ENCODE assay signal across 33 mouse cellular contexts in genomic region chr17:5413350-5413749, GRCm38 (mm10). TPM values are rescaled to one million over a fixed set of nuclear protein-coding genes. Genes with fewer than 3 reads are reported as not detected.
DNase-seq lines count a peak whose midpoint lies in the region; ATAC-seq and TF ChIP-seq lines count a peak whose summit lies in the region.
"Had no signal": no experiment of that assay in that cellular context is flagged by ENCODE, and none has a peak within 500 bp of the region (broad histone marks: within the 10 kb centered on the region; RNA-seq: fewer than 3 reads in every experiment).

No protein-coding gene starts in this region.

- no peak for DNase-seq in stomach, postnatal 0 days (ENCODE audit: low spot score)
- DNase-seq in liver, embryonic 11.5 days (ENCODE audit: low spot score) = no peak
- DNase-seq in liver, embryonic 13.5 days = no peak
- no peak for DNase-seq in thymus, postnatal 10 days (ENCODE audit: low spot score in 2 of 2)
- DNase-seq in Muller cell, postnatal 12 days (ENCODE audit: inconsistent ontology term) = no peak
- no peak for DNase-seq in frontal cortex, postnatal 10 days (ENCODE audit: low spot score in 2 of 2)
- DNase-seq: adrenal gland, adult 2 months; adrenal gland, postnatal 14 days; cerebellum, adult 11-12 months; cerebellum, adult 8-10 months; cerebellum, postnatal 10 days; cerebellum, postnatal 36 days; embryo, embryonic 11 days; gastrocnemius, postnatal 10 days; gastrocnemius, postnatal 36 days; heart, adult 11 months; heart, postnatal 10 days; heart, postnatal 36 days had no signal

- no peak overlapping the region for H3K4me3 ChIP-seq in stomach, embryonic 15.5 days (replicated peaks)
- H3K4me3 ChIP-seq in stomach, postnatal 0 days (ENCODE audit: low read depth, low read length) = no peak overlapping the region
- no peak overlapping the region for H3K4me3 ChIP-seq in liver, embryonic 11.5 days (ENCODE audit: low read depth, low read length)
- no peak overlapping the region for H3K4me3 ChIP-seq in liver, embryonic 13.5 days (replicated peaks)
- H3K4me3 ChIP-seq in liver, embryonic 16.5 days (ENCODE audit: low read depth, low read length) = no peak overlapping the region
- H3K4me3 ChIP-seq: embryonic facial prominence, embryonic 10.5 days; embryonic facial prominence, embryonic 13.5 days; erythroblast, embryonic 14.5 days; forebrain, embryonic 12.5 days; forebrain, embryonic 15.5 days; heart, embryonic 12.5 days; heart, embryonic 15.5 days; hindbrain, embryonic 10.5 days; hindbrain, embryonic 13.5 days had no signal

- ATAC-seq in stomach, embryonic 15.5 days (ENCODE audit: insufficient read depth, low FRiP score, low read depth) = peak; percentile 56; the same call in 1 of the 2 replicates
- ATAC-seq in stomach, postnatal 0 days (ENCODE audit: low FRiP score, low TSS enrichment) = no peak
- peak; percentile 35; the same call in 1 of the 2 replicates for ATAC-seq in liver, embryonic 11.5 days (replicated peaks; ENCODE audit: low FRiP score)
- peak; percentile 75 for ATAC-seq in liver, embryonic 13.5 days (ENCODE audit: low read depth)
- peak; percentile 94 for ATAC-seq in liver, embryonic 16.5 days (ENCODE audit: low read depth)
- ATAC-seq: CD4-positive, CD25-positive, alpha-beta regulatory T cell, adult 4 months; forebrain, embryonic 15.5 days; hindbrain, embryonic 16.5 days; Patski had no signal

- WGBS in stomach, embryonic 15.5 days = 67% methylated on average over 13 of the region's 13 CpGs
- WGBS in stomach, postnatal 0 days = 73% methylated on average over 13 of the region's 13 CpGs
- WGBS in liver, embryonic 11.5 days = 83% methylated on average over 13 of the region's 13 CpGs
- WGBS in liver, embryonic 13.5 days (ENCODE audit: insufficient replicate concordance) = 81% methylated on average over 13 of the region's 13 CpGs
- WGBS in liver, embryonic 16.5 days (ENCODE audit: insufficient replicate concordance) = 75% methylated on average over 13 of the region's 13 CpGs

- no peaks in the 10 kb centered on the region for H3K9me3 ChIP-seq in stomach, embryonic 15.5 days
- H3K9me3 ChIP-seq in stomach, postnatal 0 days (ENCODE audit: control insufficient read depth, low read length) = no peaks in the 10 kb centered on the region
- H3K9me3 ChIP-seq in liver, embryonic 11.5 days (ENCODE audit: control insufficient read depth, low read length) = no peaks in the 10 kb centered on the region
- H3K9me3 ChIP-seq in liver, embryonic 13.5 days (replicated peaks) = no peaks in the 10 kb centered on the region
- H3K9me3 ChIP-seq in liver, embryonic 16.5 days (replicated peaks; ENCODE audit: control insufficient read depth, low read length) = no peaks in the 10 kb centered on the region
- H3K9me3 ChIP-seq: embryonic facial prominence, embryonic 10.5 days; embryonic facial prominence, embryonic 13.5 days; forebrain, embryonic 12.5 days; forebrain, embryonic 15.5 days; heart, embryonic 12.5 days; heart, embryonic 15.5 days; hindbrain, embryonic 10.5 days; hindbrain, embryonic 13.5 days had no signal

- H3K9ac ChIP-seq in stomach, embryonic 15.5 days = no peak overlapping the region
- H3K9ac ChIP-seq in stomach, postnatal 0 days (ENCODE audit: low read length) = no peak overlapping the region
- no peak overlapping the region for H3K9ac ChIP-seq in liver, embryonic 11.5 days (ENCODE audit: low read depth, low read length)
- no peak overlapping the region for H3K9ac ChIP-seq in liver, embryonic 13.5 days
- H3K9ac ChIP-seq in liver, embryonic 16.5 days (ENCODE audit: low read depth, low read length) = no peak overlapping the region
- H3K9ac ChIP-seq: embryonic facial prominence, embryonic 13.5 days; forebrain, embryonic 12.5 days; forebrain, embryonic 15.5 days; heart, embryonic 12.5 days; heart, embryonic 15.5 days; hindbrain, embryonic 13.5 days had no signal

- no peak for TF ChIP-seq CTCF in stomach, postnatal 0 days (IDR thresholded peaks at IDR 0.05; ENCODE audit: low read depth)

- no peaks in the 10 kb centered on the region for H3K27me3 ChIP-seq in stomach, embryonic 15.5 days (replicated peaks)
- no peaks in the 10 kb centered on the region for H3K27me3 ChIP-seq in stomach, postnatal 0 days (ENCODE audit: control insufficient read depth, insufficient read depth, low read length)
- no peaks in the 10 kb centered on the region for H3K27me3 ChIP-seq in liver, embryonic 11.5 days (replicated peaks; ENCODE audit: control insufficient read depth, insufficient read depth, low read length)
- H3K27me3 ChIP-seq in liver, embryonic 13.5 days = no peaks in the 10 kb centered on the region
- no peaks in the 10 kb centered on the region for H3K27me3 ChIP-seq in liver, embryonic 16.5 days (ENCODE audit: control insufficient read depth, insufficient read depth, low read depth, low read length)
- H3K27me3 ChIP-seq: embryonic facial prominence, embryonic 13.5 days; forebrain, embryonic 12.5 days; forebrain, embryonic 15.5 days; heart, embryonic 12.5 days; heart, embryonic 15.5 days; hindbrain, embryonic 13.5 days; Patski had no signal

- H3K27ac ChIP-seq in stomach, embryonic 15.5 days = no peak overlapping the region
- no peak overlapping the region for H3K27ac ChIP-seq in stomach, postnatal 0 days (replicated peaks)
- H3K27ac ChIP-seq in liver, embryonic 11.5 days (ENCODE audit: low read depth, low read length) = peak overlapping the region; percentile 10; the same call in 1 of the 2 replicates
- H3K27ac ChIP-seq in liver, embryonic 13.5 days = no peak overlapping the region
- H3K27ac ChIP-seq in liver, embryonic 16.5 days (ENCODE audit: low read length) = peak overlapping the region; percentile 60; the same call in 1 of the 2 replicates
- H3K27ac ChIP-seq: embryonic facial prominence, embryonic 10.5 days; embryonic facial prominence, embryonic 13.5 days; forebrain, embryonic 12.5 days; forebrain, embryonic 15.5 days; heart, embryonic 15.5 days; hindbrain, embryonic 10.5 days; hindbrain, embryonic 13.5 days had no signal

- H3K4me2 ChIP-seq in stomach, embryonic 15.5 days = no peak overlapping the region
- H3K4me2 ChIP-seq in stomach, postnatal 0 days (replicated peaks; ENCODE audit: low read depth) = no peak overlapping the region
- no peak overlapping the region for H3K4me2 ChIP-seq in liver, embryonic 11.5 days
- no peak overlapping the region for H3K4me2 ChIP-seq in liver, embryonic 13.5 days
- no peak overlapping the region for H3K4me2 ChIP-seq in liver, embryonic 16.5 days (ENCODE audit: low read depth, low read length)
- H3K4me2 ChIP-seq: embryonic facial prominence, embryonic 13.5 days; forebrain, embryonic 12.5 days; forebrain, embryonic 15.5 days; heart, embryonic 12.5 days; heart, embryonic 15.5 days; hindbrain, embryonic 13.5 days had no signal

- no peak for TF ChIP-seq EP300 in stomach, postnatal 0 days (optimal IDR thresholded peaks at IDR 0.05)

- H3K4me1 ChIP-seq in stomach, embryonic 15.5 days = no peaks in the 10 kb centered on the region
- no peaks in the 10 kb centered on the region for H3K4me1 ChIP-seq in stomach, postnatal 0 days (replicated peaks; ENCODE audit: control insufficient read depth, insufficient read depth)
- H3K4me1 ChIP-seq in liver, embryonic 11.5 days (replicated peaks; ENCODE audit: control insufficient read depth, insufficient read depth, low read length) = no peaks in the 10 kb centered on the region; the same call in none of the 2 replicates
- peaks cover 12% of the 10 kb centered on the region; the same call in 1 of the 2 replicates for H3K4me1 ChIP-seq in liver, embryonic 13.5 days (replicated peaks)
- H3K4me1 ChIP-seq in liver, embryonic 16.5 days (ENCODE audit: control insufficient read depth, low read depth, low read length) = no peaks in the 10 kb centered on the region; the same call in none of the 2 replicates
- H3K4me1 ChIP-seq: embryonic facial prominence, embryonic 10.5 days; embryonic facial prominence, embryonic 13.5 days; forebrain, embryonic 12.5 days; forebrain, embryonic 15.5 days; heart, embryonic 12.5 days; heart, embryonic 15.5 days; hindbrain, embryonic 10.5 days; hindbrain, embryonic 13.5 days had no signal

- 0 out of 2 replicates have a peak, but pooled peaks cover 9% of the 10 kb centered on the region for H3K36me3 ChIP-seq in stomach, embryonic 15.5 days
- peaks cover 8% of the 10 kb centered on the region; the same call in 1 of the 2 replicates for H3K36me3 ChIP-seq in stomach, postnatal 0 days (ENCODE audit: control insufficient read depth, insufficient read depth, low read length)
- peaks cover 10% of the 10 kb centered on the region for H3K36me3 ChIP-seq in liver, embryonic 11.5 days (ENCODE audit: control insufficient read depth, insufficient read depth, low read length)
- peaks cover 12% of the 10 kb centered on the region for H3K36me3 ChIP-seq in liver, embryonic 13.5 days
- no peaks in the 10 kb centered on the region for H3K36me3 ChIP-seq in liver, embryonic 16.5 days (ENCODE audit: control insufficient read depth, insufficient read depth)

RNA-seq across cellular contexts. Expression of gene Ldhal6b, which starts 5.2 kb away (rescaled TPM):
- not detected in 2 replicates for polyA plus RNA-seq in stomach, embryonic 15.5 days (2015; fragmentation: Nextera tagmentation; extraction: Ambion mirVana)
- polyA plus RNA-seq in stomach, postnatal 0 days (2015; fragmentation: Nextera tagmentation; extraction: Ambion mirVana) = 0.06 TPM in 1 of 2 replicates, not detected in the other
- polyA plus RNA-seq in liver, embryonic 11.5 days (2014; fragmentation: Nextera tagmentation; extraction: Ambion mirVana) = 0.12 TPM in 1 of 2 replicates, not detected in the other
- polyA plus RNA-seq in liver, embryonic 13.5 days (2015; fragmentation: Nextera tagmentation; extraction: Ambion mirVana) = not detected in 2 replicates
- not detected in 2 replicates for polyA plus RNA-seq in liver, embryonic 16.5 days (2015; fragmentation: Nextera tagmentation; extraction: Ambion mirVana)
- polyA plus RNA-seq: C2C12; CD4-positive, CD25-positive, alpha-beta regulatory T cell, adult 4 months; embryonic facial prominence, embryonic 10.5 days; embryonic facial prominence, embryonic 13.5 days; erythroblast, embryonic 14.5 days; forebrain, embryonic 15.5 days; heart, embryonic 12.5 days; heart, embryonic 15.5 days; hindbrain, embryonic 16.5 days had no signal

RNA-seq across cellular contexts. Expression of gene Tmem242, which starts 26.7 kb away (rescaled TPM):
- polyA plus RNA-seq in stomach, embryonic 15.5 days (2015; fragmentation: Nextera tagmentation; extraction: Ambion mirVana) = 104 and 126 TPM in 2 replicates
- polyA plus RNA-seq in stomach, postnatal 0 days (2015; fragmentation: Nextera tagmentation; extraction: Ambion mirVana) = 101 TPM in 2 replicates
- polyA plus RNA-seq in liver, embryonic 11.5 days (2014; fragmentation: Nextera tagmentation; extraction: Ambion mirVana) = 96.1 and 100 TPM in 2 replicates
- 54.1 and 55.9 TPM in 2 replicates for polyA plus RNA-seq in liver, embryonic 13.5 days (2015; fragmentation: Nextera tagmentation; extraction: Ambion mirVana)
- 39.4 and 43.0 TPM in 2 replicates for polyA plus RNA-seq in liver, embryonic 16.5 days (2015; fragmentation: Nextera tagmentation; extraction: Ambion mirVana)

Comparison
In these comparisons a context has a peak if more than half of its experiments do, and no peak if none do; other contexts are left out.
1. H3K27ac ChIP-seq: peak in liver, embryonic 11.5 days (single experiment) and liver, embryonic 16.5 days (single experiment); none in stomach, embryonic 15.5 days (single experiment), stomach, postnatal 0 days (single experiment) and liver, embryonic 13.5 days (single experiment).